Comparison of ENCODE assay signal across 17 mouse cellular contexts in genomic region chr9:78045171-78045570, GRCm38 (mm10). TPM values are rescaled to one million over a fixed set of nuclear protein-coding genes. Genes with fewer than 3 reads are reported as not detected.
DNase-seq lines count a peak whose midpoint lies in the region; ATAC-seq lines count a peak whose summit lies in the region.
"Had no signal": no experiment of that assay in that cellular context is flagged by ENCODE, and none has a peak within 500 bp of the region (broad histone marks: within the 10 kb centered on the region; RNA-seq: fewer than 3 reads in every experiment).

No protein-coding gene starts in this region.

- H3K4me1 ChIP-seq in heart, embryonic 16.5 days (ENCODE audit: control insufficient read depth, insufficient read depth, low read length), result peaks cover 5% of the 10 kb centered on the region
- H3K4me1 ChIP-seq in lung, embryonic 16.5 days (replicated peaks; ENCODE audit: control insufficient read depth, insufficient read depth, low read length), result peaks cover 3% of the 10 kb centered on the region
- H3K4me1 ChIP-seq in embryonic facial prominence, embryonic 11.5 days (ENCODE audit: control insufficient read depth, insufficient read depth, low read length), result no peaks in the 10 kb centered on the region
- H3K4me1 ChIP-seq in limb, embryonic 15.5 days, result peaks cover 6% of the 10 kb centered on the region; the same call in 1 of the 2 replicates
- H3K4me1 ChIP-seq: neural tube, embryonic 12.5 days had no signal

- peak; percentile 64 for ATAC-seq in heart, embryonic 16.5 days (replicated peaks; ENCODE audit: extremely low read depth, insufficient read depth, low FRiP score)
- peak; percentile 87 for ATAC-seq in lung, embryonic 16.5 days (ENCODE audit: low read depth)
- ATAC-seq in embryonic facial prominence, embryonic 11.5 days (replicated peaks; ENCODE audit: insufficient number of reproducible peaks, low FRiP score, low TSS enrichment, low read depth), result 0 out of 2 replicates have a peak, but pooled peaks have one; percentile 18
- 0 out of 2 replicates have a peak, but pooled peaks have one; percentile 14 for ATAC-seq in limb, embryonic 15.5 days (ENCODE audit: insufficient number of reproducible peaks, low FRiP score, low TSS enrichment, low read depth)
- ATAC-seq: midbrain, embryonic 16.5 days had no signal

- no peaks in the 10 kb centered on the region for H3K9me3 ChIP-seq in heart, embryonic 16.5 days (replicated peaks; ENCODE audit: control insufficient read depth, low read length)
- H3K9me3 ChIP-seq in lung, embryonic 16.5 days (ENCODE audit: control insufficient read depth, low read length), result no peaks in the 10 kb centered on the region
- H3K9me3 ChIP-seq in embryonic facial prominence, embryonic 11.5 days (replicated peaks; ENCODE audit: control insufficient read depth, low read length), result no peaks in the 10 kb centered on the region
- H3K9me3 ChIP-seq in limb, embryonic 15.5 days, result no peaks in the 10 kb centered on the region
- H3K9me3 ChIP-seq: neural tube, embryonic 12.5 days had no signal

- DNase-seq in heart, postnatal 14 days, result no peak
- DNase-seq in lung, postnatal 10 days, result no peak
- no peak for DNase-seq in embryonic facial prominence, embryonic 11.5 days (ENCODE audit: low spot score)
- DNase-seq in gastrocnemius, postnatal 14 days, result no peak
- DNase-seq in cerebellum, postnatal 36 days, result no peak
- DNase-seq: adrenal gland, postnatal 25 days; heart, adult 11 months had no signal

- 35% methylated on average over 6 of the region's 6 CpGs for WGBS in heart, embryonic 16.5 days
- 14% methylated on average over 6 of the region's 6 CpGs for WGBS in lung, embryonic 16.5 days
- WGBS in embryonic facial prominence, embryonic 11.5 days, result 57% methylated on average over 6 of the region's 6 CpGs
- 43% methylated on average over 6 of the region's 6 CpGs for WGBS in limb, embryonic 15.5 days

- H3K36me3 ChIP-seq in heart, embryonic 16.5 days (ENCODE audit: control insufficient read depth, insufficient read depth), result no peaks in the 10 kb centered on the region
- H3K36me3 ChIP-seq in lung, embryonic 16.5 days (ENCODE audit: control insufficient read depth, insufficient read depth, low read length), result no peaks in the 10 kb centered on the region
- no peaks in the 10 kb centered on the region for H3K36me3 ChIP-seq in embryonic facial prominence, embryonic 11.5 days (replicated peaks; ENCODE audit: control insufficient read depth, insufficient read depth, low read depth, low read length)
- no peaks in the 10 kb centered on the region for H3K36me3 ChIP-seq in limb, embryonic 15.5 days
- H3K36me3 ChIP-seq: neural tube, embryonic 12.5 days had no signal

- H3K4me2 ChIP-seq in heart, embryonic 16.5 days (ENCODE audit: low read depth, low read length), result no peak overlapping the region
- no peak overlapping the region for H3K4me2 ChIP-seq in lung, embryonic 16.5 days (ENCODE audit: low read depth, low read length)
- no peak overlapping the region for H3K4me2 ChIP-seq in embryonic facial prominence, embryonic 11.5 days (ENCODE audit: low read depth, low read length)
- H3K4me2 ChIP-seq in limb, embryonic 15.5 days, result no peak overlapping the region
- H3K4me2 ChIP-seq: neural tube, embryonic 12.5 days had no signal

- intact Hi-C loops in heart, postnatal 14 days (cut with DNase I), result no loop called here
- intact Hi-C loops in gastrocnemius, postnatal 14 days (cut with DNase I; ENCODE audit: low total_unique reads), result no loop called here

- H3K27ac ChIP-seq in heart, embryonic 16.5 days (ENCODE audit: low read length), result peak overlapping the region; percentile 30
- peak overlapping the region; percentile 83 for H3K27ac ChIP-seq in lung, embryonic 16.5 days (ENCODE audit: low read length)
- H3K27ac ChIP-seq in embryonic facial prominence, embryonic 11.5 days (replicated peaks; ENCODE audit: low read depth, low read length), result no peak overlapping the region
- no peak overlapping the region for H3K27ac ChIP-seq in limb, embryonic 15.5 days
- H3K27ac ChIP-seq: neural tube, embryonic 12.5 days had no signal

- H3K27me3 ChIP-seq in heart, embryonic 16.5 days (ENCODE audit: control insufficient read depth, insufficient read depth, low read length), result no peaks in the 10 kb centered on the region
- H3K27me3 ChIP-seq in lung, embryonic 16.5 days (ENCODE audit: control insufficient read depth, insufficient read depth, low read depth, low read length), result no peaks in the 10 kb centered on the region
- H3K27me3 ChIP-seq in embryonic facial prominence, embryonic 11.5 days (ENCODE audit: control insufficient read depth, insufficient read depth, low read length), result no peaks in the 10 kb centered on the region
- no peaks in the 10 kb centered on the region for H3K27me3 ChIP-seq in limb, embryonic 15.5 days
- H3K27me3 ChIP-seq: CH12.LX; neural tube, embryonic 12.5 days had no signal

- H3K9ac ChIP-seq in heart, embryonic 16.5 days (ENCODE audit: low read length), result no peak overlapping the region
- no peak overlapping the region; the same call in 1 of the 2 replicates for H3K9ac ChIP-seq in lung, embryonic 16.5 days (ENCODE audit: low read length)
- H3K9ac ChIP-seq in embryonic facial prominence, embryonic 11.5 days (replicated peaks; ENCODE audit: low read length), result no peak overlapping the region
- H3K9ac ChIP-seq in limb, embryonic 15.5 days, result no peak overlapping the region
- H3K9ac ChIP-seq: neural tube, embryonic 12.5 days had no signal

- H3K4me3 ChIP-seq in heart, embryonic 16.5 days (ENCODE audit: low read length), result no peak overlapping the region
- H3K4me3 ChIP-seq in lung, embryonic 16.5 days (ENCODE audit: low read length), result no peak overlapping the region
- no peak overlapping the region for H3K4me3 ChIP-seq in embryonic facial prominence, embryonic 11.5 days (ENCODE audit: low read depth, low read length)
- no peak overlapping the region for H3K4me3 ChIP-seq in limb, embryonic 15.5 days
- H3K4me3 ChIP-seq: neural tube, embryonic 12.5 days had no signal

RNA-seq across cellular contexts. Expression of gene Gcm1, which starts 6.6 kb away (rescaled TPM):
- 0.07 TPM in 1 of 2 replicates, not detected in the other for polyA plus RNA-seq in heart, embryonic 16.5 days (2015; fragmentation: Nextera tagmentation; extraction: Ambion mirVana)
- total RNA-seq in heart, postnatal 14 days (2021), result not detected
- polyA plus RNA-seq in lung, embryonic 16.5 days (2015; fragmentation: Nextera tagmentation; extraction: Ambion mirVana), result 0.39 and 0.41 TPM in 2 replicates
- polyA plus RNA-seq in embryonic facial prominence, embryonic 11.5 days (2014; fragmentation: Nextera tagmentation; extraction: Ambion mirVana), result not detected in 2 replicates
- not detected in 2 replicates for polyA plus RNA-seq in limb, embryonic 15.5 days (2015; fragmentation: Nextera tagmentation; extraction: Ambion mirVana)
- not detected for total RNA-seq in gastrocnemius, postnatal 14 days (2021)
- total RNA-seq: adrenal gland, postnatal 25 days; CH12.LX; common myeloid progenitor, adult 5-6 weeks; layer of hippocampus, postnatal 25 days; liver, adult 2 months had no signal
- polyA plus RNA-seq: liver, adult 2 months; midbrain, embryonic 16.5 days; neural tube, embryonic 12.5 days; testis, adult 2 months had no signal

Comparison
In these comparisons a context has a peak if more than half of its experiments do, and no peak if none do; other contexts are left out.
1. ATAC-seq: peak in every context shown above with its lines; median percentile 87 in lung, embryonic 16.5 days; 64 in heart, embryonic 16.5 days; 18 in embryonic facial prominence, embryonic 11.5 days; 14 in limb, embryonic 15.5 days.
2. H3K27ac ChIP-seq: peak in heart, embryonic 16.5 days (single experiment) and lung, embryonic 16.5 days (single experiment); none in embryonic facial prominence, embryonic 11.5 days (single experiment) and limb, embryonic 15.5 days (single experiment).